Mouse (Mus musculus) intestine, embryonic 14.5 days (tissue): ENCODE data around the gene Gstcd. TPM values are rescaled to one million over a fixed set of nuclear protein-coding genes. Genes with fewer than 3 reads are reported as not detected.
A peak's percentile ranks its signal among the peaks of the same experiment; 100 is the strongest.

Source experiments
- ATAC-seq: fragments of 200-750 bp; cut with Nextera tagmentation; replicated peaks from 2 replicates; pipeline ENCODE4 v1.8.0; 2017; ENCODE audit warnings: low read depth, moderate number of reproducible peaks, moderate TSS enrichment, moderate library complexity; ENCODE audit not compliant: low FRiP score, low TSS enrichment
- DNase-seq: peaks from one replicate; pipeline ENCODE4 v3.0.0-alpha.2; 2018; ENCODE audit warnings: low spot score
- H3K27ac ChIP-seq: fragments of 300-500 bp; sonication (generic); 2 replicates; pipeline ENCODE4 v1.5.1; 2014; ENCODE audit warnings: low read depth, mild to moderate bottlenecking, control low read depth
- H3K27me3 ChIP-seq: fragments of 300-500 bp; sonication (generic); replicated peaks from 2 replicates; pipeline ENCODE4 v1.6.1; 2014; ENCODE audit warnings: low read length, control low read depth; ENCODE audit not compliant: control insufficient read depth, insufficient read depth
- H3K36me3 ChIP-seq: fragments of 300-500 bp; sonication (generic); 2 replicates; pipeline ENCODE4 v1.6.1; 2014; ENCODE audit warnings: low read length, control low read depth; ENCODE audit not compliant: control insufficient read depth, insufficient read depth
- H3K4me1 ChIP-seq: fragments of 300-500 bp; sonication (generic); replicated peaks from 2 replicates; pipeline ENCODE4 v1.6.1; 2014; ENCODE audit warnings: low read length, control low read depth, mixed read lengths; ENCODE audit not compliant: control insufficient read depth, insufficient read depth
- H3K4me2 ChIP-seq: fragments of 300-500 bp; sonication (generic); 2 replicates; pipeline ENCODE4 v1.6.1; 2014; ENCODE audit warnings: low read length
- H3K4me3 ChIP-seq: fragments of 300-500 bp; sonication (generic); 2 replicates; pipeline ENCODE4 v1.5.1; 2014; ENCODE audit warnings: low read depth, low read length, control low read depth, mixed read lengths
- H3K9ac ChIP-seq: fragments of 300-500 bp; sonication (generic); 2 replicates; pipeline ENCODE4 v1.6.1; 2014; ENCODE audit warnings: mild to moderate bottlenecking, low read length
- H3K9me3 ChIP-seq: fragments of 300-500 bp; sonication (generic); 2 replicates; pipeline ENCODE4 v1.6.1; 2016; ENCODE audit warnings: low read length, control low read depth; ENCODE audit not compliant: control insufficient read depth
- WGBS: fragments of 180-500 bp; shearing (Covaris S2); extraction: QIAGEN DNeasy Blood & Tissue Kit; methylation state at CpG from one replicate; pipeline ENCODE4 v1.1.7; 2014; 5-methylcytosine and 5-hydroxymethylcytosine counted together
- polyA plus RNA-seq: library from polyadenylated mRNA; unstranded; fragments of >200 nt; fragmentation: Nextera tagmentation; extraction: Ambion mirVana; gene quantifications from 2 replicates; pipeline ENCODE4 v1.2.1, GENCODE M21; 2014

The Gstcd gene
- polyA plus RNA-seq, 1 experiment from 2014 or later, result 10.7 TPM

DNA sequence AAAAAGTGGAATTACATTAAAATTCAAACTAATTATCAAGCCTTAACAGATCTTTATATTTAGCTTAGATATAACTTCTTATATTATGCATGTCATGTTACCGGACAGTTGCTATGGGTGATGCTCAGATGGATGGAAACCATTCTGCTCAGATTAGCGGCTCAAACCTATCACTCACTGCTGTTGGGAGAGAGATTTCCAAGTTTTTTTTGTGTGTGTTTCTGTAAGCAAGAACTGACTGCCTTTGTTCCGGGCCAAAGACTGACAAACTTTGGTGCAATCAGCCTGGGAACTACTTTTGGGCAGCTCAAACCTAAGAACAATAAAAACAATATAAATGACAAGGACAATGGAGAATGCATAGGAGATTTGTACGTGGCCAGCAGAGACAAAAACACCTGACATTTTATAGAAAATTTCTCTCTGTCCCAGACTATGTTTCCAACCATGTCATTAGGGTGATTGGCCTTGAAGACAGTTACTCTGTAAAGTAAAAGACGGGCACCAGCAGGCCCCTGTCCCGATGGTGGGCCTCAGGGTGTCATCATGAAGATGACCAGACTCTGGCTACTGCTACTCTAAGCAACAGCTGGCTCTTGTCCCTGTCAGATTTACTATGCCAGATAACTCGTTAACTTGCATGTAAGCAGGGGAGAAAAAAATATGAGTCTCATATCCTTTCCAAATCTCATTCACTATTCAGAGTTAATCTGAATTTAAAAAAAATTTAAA lies 96.5 kb downstream of the Gstcd start:
- no peak for DNase-seq
- Histone ChIP-seq H3K27me3 (no peaks in the 10 kb centered on the region), H3K9ac (no peak overlapping the region), H3K4me3 (no peak overlapping the region), H3K9me3 (no peaks in the 10 kb centered on the region), H3K4me1 (no peaks in the 10 kb centered on the region; the same call in 1 of the 2 replicates), H3K36me3 (no peaks in the 10 kb centered on the region), H3K27ac (no peak overlapping the region), H3K4me2 (no peak overlapping the region)
- WGBS, result 57% methylated on average over 7 of the region's 7 CpGs
- ATAC-seq, result no peak

DNA sequence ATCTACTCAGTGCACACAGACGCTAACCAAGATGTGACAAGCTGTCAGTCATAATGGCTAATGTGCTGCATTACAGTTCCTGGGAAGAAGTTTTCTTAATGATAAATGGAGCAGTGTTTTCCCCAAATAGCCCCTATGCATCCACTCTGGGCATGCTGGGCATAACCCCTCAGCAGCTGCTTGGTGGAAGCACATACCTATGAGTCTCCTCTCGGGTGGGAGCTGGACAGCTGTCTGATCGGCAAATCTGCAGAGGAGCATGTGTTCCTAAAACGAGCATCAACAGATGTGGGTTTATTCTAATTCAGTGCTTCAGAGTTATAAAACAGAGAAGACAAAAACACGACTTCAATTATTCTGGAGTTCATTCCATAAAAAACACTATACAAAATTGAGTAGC lies 105.6 kb downstream of the Gstcd start:
- no peaks in the 10 kb centered on the region for H3K27me3 ChIP-seq
- H3K4me3 ChIP-seq, result no peak overlapping the region
- no peak for DNase-seq
- no peak overlapping the region for H3K4me2 ChIP-seq
- no peak for ATAC-seq
- H3K9ac ChIP-seq, result no peak overlapping the region
- WGBS, result 77% methylated on average over 5 of the region's 5 CpGs
- H3K36me3 ChIP-seq, result peaks cover 14% of the 10 kb centered on the region; the same call in 1 of the 2 replicates
- no peak overlapping the region for H3K27ac ChIP-seq
- no peaks in the 10 kb centered on the region for H3K9me3 ChIP-seq
- H3K4me1 ChIP-seq, result peaks cover 10% of the 10 kb centered on the region

DNA sequence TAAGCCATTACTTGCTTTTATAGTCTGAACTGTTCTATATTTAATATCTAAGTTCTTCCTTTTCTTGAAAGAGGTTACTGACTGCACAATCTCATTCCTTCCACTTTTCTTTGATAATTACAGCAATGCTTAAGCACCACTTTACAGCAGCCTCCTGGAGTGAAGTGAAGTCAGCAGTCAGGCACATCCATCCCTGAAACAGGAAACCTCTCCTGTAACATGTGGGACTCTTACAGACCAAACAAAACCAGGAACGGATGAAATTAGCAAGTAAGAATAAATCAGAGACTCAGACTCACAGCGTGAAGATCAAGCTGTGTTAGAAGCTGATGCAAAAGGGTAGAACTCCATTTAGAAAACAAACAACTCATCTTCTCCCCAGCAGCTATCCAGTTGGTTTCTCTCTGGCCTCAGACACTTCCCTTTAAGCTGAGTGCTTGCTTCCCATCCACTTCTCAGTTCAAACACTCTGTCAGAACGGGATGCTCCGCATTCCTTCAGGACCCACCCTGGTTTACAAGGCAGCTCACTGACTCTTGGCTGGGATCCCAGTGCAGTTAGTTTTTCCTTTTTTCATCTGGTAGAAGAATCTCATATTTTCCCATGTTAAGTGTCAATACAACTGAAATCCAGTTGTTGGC lies 107.9 kb downstream of the Gstcd start:
- ATAC-seq (peak; percentile 76; the same call in 1 of the 2 replicates), DNase-seq (no peak)
- peak overlapping the region; percentile 57 for H3K27ac ChIP-seq
- 13% methylated on average over 4 of the region's 4 CpGs for WGBS
- H3K4me2 ChIP-seq, result no peak overlapping the region; the same call in 1 of the 2 replicates
- H3K4me3 ChIP-seq, result no peak overlapping the region
- H3K9me3 ChIP-seq, result no peaks in the 10 kb centered on the region
- no peak overlapping the region for H3K9ac ChIP-seq
- no peaks in the 10 kb centered on the region for H3K27me3 ChIP-seq
- H3K4me1 ChIP-seq, result peaks cover 10% of the 10 kb centered on the region
- peaks cover 22% of the 10 kb centered on the region; the same call in 1 of the 2 replicates for H3K36me3 ChIP-seq

DNA sequence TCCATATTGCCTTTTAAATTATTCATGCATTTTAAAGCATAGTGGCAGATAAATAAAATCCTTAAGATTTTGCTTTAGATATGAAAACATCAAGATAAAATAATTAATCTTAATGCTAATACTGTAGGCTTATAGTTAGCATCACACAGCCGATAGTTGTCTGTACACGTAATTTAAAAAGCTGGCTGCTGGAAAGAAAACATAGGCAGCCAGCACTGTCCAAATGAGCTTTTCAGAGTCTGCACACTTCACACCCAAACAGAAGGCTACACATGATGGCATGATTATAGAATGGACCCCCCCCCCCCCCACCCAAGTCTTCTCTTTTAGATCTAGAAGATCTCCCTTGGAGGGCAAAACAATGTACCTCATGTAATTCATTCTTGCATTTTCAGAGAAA lies 109.9 kb downstream of the Gstcd start:
- WGBS, result 100% methylated on average over 2 of the region's 2 CpGs

DNA sequence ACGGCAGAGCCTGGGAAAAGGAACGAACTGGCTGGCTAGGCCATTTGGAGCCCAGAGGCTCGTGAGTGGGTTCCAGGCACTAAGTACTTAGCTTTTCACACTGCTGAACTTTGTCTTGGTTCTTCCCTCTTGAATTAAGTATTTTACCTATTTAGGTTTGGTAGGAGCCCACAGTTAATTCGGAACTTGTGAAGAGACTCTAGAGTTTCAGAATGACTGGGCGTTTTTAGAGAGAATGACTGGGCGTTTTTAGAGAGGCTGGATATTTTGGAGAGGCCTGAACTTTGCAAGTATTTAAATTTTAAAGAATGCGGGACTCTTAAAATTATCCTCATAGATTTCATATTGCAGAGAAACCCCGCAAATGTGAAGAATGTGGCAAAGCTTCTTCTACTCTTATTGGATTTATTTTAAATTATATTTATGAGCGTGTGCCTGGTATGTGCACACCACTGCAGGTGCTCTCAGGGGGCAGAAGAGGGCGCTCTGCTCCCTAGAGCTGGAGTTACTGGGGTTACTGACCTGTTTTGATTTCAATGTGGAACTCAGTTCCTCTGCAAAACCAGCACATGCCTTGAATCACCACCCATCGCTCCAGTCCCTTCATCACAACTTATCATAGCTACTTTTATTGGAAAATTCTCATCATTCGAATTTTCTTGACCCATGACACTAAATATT lies 111.9 kb downstream of the Gstcd start:
- no peaks in the 10 kb centered on the region for H3K27me3 ChIP-seq

More for the DNA sequence above, 109.9 kb downstream of the Gstcd start:
- peaks cover 19% of the 10 kb centered on the region; the same call in 1 of the 2 replicates for H3K36me3 ChIP-seq
- no peak overlapping the region for H3K27ac ChIP-seq
- H3K27me3 ChIP-seq, result no peaks in the 10 kb centered on the region
- no peaks in the 10 kb centered on the region for H3K9me3 ChIP-seq
- peaks cover 10% of the 10 kb centered on the region for H3K4me1 ChIP-seq
- no peak overlapping the region for H3K4me3 ChIP-seq
- no peak overlapping the region for H3K9ac ChIP-seq
- H3K4me2 ChIP-seq, result no peak overlapping the region
- DNase-seq (no peak), ATAC-seq (no peak)

DNA sequence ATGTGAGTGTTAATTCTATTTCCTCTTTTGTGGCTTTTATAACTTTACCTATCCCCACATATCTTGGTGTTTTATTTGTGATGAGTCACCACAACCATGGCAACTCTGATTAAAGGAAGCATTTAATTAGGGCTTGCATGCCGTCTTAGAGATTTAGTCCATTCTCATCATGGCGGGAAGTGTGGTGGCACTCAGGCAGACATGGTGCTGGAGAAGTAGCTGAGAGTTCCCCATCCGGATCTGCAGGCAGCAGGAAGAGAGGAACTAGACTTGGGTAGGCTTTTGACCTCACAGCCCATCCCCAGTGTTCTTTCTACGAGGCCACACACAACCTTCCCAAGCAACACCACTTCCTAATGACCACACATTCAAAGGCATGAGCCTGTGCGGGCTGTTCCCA lies 125.6 kb downstream of the Gstcd start:
- H3K36me3 ChIP-seq, result no peaks in the 10 kb centered on the region
- 82% methylated on average over 5 of the region's 5 CpGs for WGBS
- H3K9me3 ChIP-seq, result no peaks in the 10 kb centered on the region
- no peak overlapping the region for H3K9ac ChIP-seq
- no peak overlapping the region for H3K4me2 ChIP-seq
- no peaks in the 10 kb centered on the region for H3K27me3 ChIP-seq
- no peak for DNase-seq
- no peak overlapping the region for H3K4me3 ChIP-seq
- H3K4me1 ChIP-seq, result no peaks in the 10 kb centered on the region
- no peak overlapping the region for H3K27ac ChIP-seq
- no peak for ATAC-seq

More for the DNA sequence above, 111.9 kb downstream of the Gstcd start:
- Histone ChIP-seq H3K4me1 (peaks cover 9% of the 10 kb centered on the region), H3K9ac (no peak overlapping the region), H3K9me3 (no peaks in the 10 kb centered on the region), H3K4me2 (no peak overlapping the region), H3K4me3 (no peak overlapping the region), H3K27ac (no peak overlapping the region), H3K36me3 (peaks cover 12% of the 10 kb centered on the region; the same call in 1 of the 2 replicates)
- 94% methylated on average over 12 of the region's 12 CpGs for WGBS
- DNase-seq (no peak), ATAC-seq (no peak)

DNA sequence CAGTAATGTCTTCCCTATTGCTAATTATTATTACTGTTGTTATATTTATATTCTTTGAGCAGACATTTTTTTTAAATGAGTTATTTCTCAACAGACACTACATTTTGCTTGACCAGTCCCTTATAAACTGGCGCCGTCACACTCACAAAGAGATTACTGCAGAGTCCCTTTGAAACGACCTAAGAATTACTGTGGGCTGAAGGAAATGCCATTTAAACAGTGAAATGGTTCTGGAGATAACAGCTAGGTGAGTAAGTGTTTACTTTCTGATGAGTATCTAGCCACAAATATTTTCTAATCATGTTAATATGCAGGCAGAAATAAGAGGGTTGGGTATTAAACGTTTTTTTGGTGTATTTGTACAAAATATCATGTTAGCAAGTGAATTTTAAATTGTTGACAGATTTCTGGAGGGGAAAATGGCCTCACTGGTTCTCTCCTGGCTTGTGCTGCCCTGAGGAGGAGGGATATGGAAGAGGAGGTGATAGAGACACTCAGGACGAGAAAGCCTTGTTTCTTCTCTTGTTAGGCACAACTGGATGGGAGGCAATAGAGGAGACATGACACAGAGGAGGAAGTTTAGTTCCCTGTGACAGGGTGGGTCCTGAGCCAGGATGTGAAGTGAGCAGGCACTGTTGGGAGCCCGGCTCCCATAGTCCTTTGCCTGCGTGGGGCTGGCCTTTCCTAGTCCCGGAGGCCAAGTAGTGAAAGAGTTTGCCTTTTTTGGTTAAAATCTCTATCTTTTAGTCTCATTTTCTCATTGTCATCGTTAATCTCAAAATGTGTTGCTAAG lies 126.9 kb downstream of the Gstcd start:
- WGBS, result 66% methylated on average over 9 of the region's 9 CpGs

DNA sequence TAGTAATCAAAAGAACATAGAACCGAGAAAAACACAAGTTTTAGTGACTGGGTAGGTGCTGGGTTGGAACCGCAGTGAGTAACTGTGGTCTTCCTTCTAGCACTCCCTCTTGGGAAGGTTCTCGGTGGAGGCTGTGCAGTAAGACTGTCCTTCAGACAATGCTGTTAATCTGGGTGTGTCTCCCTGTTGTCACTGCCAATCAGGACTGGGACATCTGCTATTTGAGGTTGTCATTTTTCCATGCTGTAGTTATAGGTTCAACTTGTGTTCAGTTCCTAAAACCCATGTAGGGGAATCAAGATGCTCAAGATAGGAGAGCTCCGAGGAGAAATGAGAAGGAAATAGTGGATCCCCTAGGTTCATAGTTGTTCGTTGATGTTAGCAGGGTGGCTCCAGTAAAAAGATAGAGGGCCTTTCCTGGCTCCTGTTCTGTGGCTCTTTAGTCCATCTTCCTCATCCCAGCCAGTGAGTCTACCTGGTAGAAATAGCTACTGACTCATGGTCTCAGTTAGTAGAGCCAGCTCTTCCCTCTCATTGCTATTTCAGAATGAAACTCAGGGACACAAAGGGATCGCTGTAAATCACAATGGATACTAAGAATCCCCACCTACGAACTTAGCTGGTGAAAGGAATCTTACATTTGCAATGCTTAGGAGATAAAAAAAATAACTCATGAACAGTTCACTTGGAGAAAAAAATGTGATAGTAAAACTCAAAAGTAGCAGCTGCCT lies 129.0 kb downstream of the Gstcd start:
- H3K4me2 ChIP-seq, result no peak overlapping the region
- no peak overlapping the region for H3K9ac ChIP-seq
- ATAC-seq (no peak), DNase-seq (no peak)
- 84% methylated on average over 7 of the region's 7 CpGs for WGBS
- no peaks in the 10 kb centered on the region for H3K4me1 ChIP-seq
- H3K36me3 ChIP-seq, result no peaks in the 10 kb centered on the region
- H3K27me3 ChIP-seq, result no peaks in the 10 kb centered on the region
- no peak overlapping the region for H3K4me3 ChIP-seq
- no peak overlapping the region for H3K27ac ChIP-seq
- H3K9me3 ChIP-seq, result no peaks in the 10 kb centered on the region

More for the DNA sequence above, 126.9 kb downstream of the Gstcd start:
- Histone ChIP-seq H3K9me3 (no peaks in the 10 kb centered on the region), H3K36me3 (no peaks in the 10 kb centered on the region), H3K27ac (no peak overlapping the region), H3K9ac (no peak overlapping the region), H3K4me3 (no peak overlapping the region), H3K4me1 (no peaks in the 10 kb centered on the region), H3K4me2 (no peak overlapping the region), H3K27me3 (no peaks in the 10 kb centered on the region)
- no peak for ATAC-seq
- DNase-seq, result no peak
